Mouse (Mus musculus): ENCODE measurements around the gene Acsbg2. TPM values are rescaled to one million over a fixed set of nuclear protein-coding genes. Genes with fewer than 3 reads are reported as not detected.
A peak's percentile ranks its signal among the peaks of the same experiment; 100 is the strongest.

Gene Acsbg2
- polyA plus RNA-seq, 1 experiment from 2014 or later: not detected

DNA sequence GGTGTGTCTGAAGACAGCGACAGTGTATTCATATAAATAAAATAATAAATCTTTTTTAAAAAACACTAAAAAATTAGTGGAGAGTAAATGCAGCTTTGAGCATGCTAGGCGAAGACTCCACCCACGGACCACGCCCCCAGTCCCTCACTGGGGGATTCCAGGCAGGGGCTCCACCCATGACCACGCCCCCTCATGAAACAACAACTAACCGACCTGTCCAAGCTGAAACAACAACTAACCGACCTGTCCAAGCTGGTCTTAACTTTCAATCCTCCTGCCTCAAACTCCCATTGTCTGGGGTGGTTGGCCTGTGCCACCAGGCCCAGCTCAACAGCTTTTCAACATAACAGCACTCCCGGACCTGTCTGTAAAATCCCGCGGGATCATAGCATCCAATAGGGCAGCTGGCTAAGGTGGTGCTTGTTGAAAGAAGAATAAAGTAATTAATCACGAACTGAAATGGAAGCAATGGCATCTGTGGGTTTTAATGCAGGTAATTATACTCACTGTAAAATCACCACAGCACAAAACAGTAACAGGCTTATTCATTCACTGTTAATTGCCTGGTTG is 56.1 kb downstream of the Acsbg2 start:
- Histone ChIP-seq H3K4me2 (replicated peaks; ENCODE audit: low read depth, low read length) (peak overlapping the region; percentile 14; the same call in 1 of the 2 replicates), H3K4me3 (ENCODE audit: low read length) (0 out of 2 replicates have a peak overlapping the region, but pooled peaks have one; percentile 4), H3K9ac (replicated peaks; ENCODE audit: low read length) (no peak overlapping the region), H3K9me3 (ENCODE audit: low read length) (no peaks in the 10 kb centered on the region), H3K27me3 (ENCODE audit: insufficient read depth, low read length) (no peaks in the 10 kb centered on the region), H3K36me3 (ENCODE audit: insufficient read depth, low read length) (no peaks in the 10 kb centered on the region), H3K27ac (ENCODE audit: low read length) (no peak overlapping the region), H3K4me1 (ENCODE audit: insufficient read depth, low read length) (no peaks in the 10 kb centered on the region; the same call in 1 of the 2 replicates)
- WGBS: 31% methylated on average over 11 of the region's 11 CpGs
- no peak; the same call in 1 of the 2 replicates for ATAC-seq (ENCODE audit: low FRiP score, low TSS enrichment)

DNA sequence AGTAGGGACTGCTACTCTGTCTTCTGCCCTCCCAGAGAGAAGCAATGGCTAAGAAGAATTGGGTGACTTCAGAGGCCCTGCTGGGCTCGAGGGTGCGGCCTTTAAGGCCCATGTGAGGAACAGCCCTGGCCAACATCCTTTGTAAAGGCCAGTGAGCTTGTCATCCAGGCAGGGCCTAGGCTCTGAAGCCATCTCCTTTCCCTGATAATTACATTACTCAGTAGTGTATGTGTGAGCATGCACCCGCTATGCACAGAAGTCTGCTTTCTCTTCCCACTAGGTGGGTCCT is 59.2 kb downstream of the Acsbg2 start:
- H3K4me2 ChIP-seq (replicated peaks; ENCODE audit: low read depth, low read length): no peak overlapping the region
- H3K27ac ChIP-seq (ENCODE audit: low read length): no peak overlapping the region
- H3K36me3 ChIP-seq (ENCODE audit: insufficient read depth, low read length): no peaks in the 10 kb centered on the region
- 94% methylated on average over 3 of the region's 3 CpGs for WGBS
- H3K27me3 ChIP-seq (ENCODE audit: insufficient read depth, low read length): no peaks in the 10 kb centered on the region
- H3K4me1 ChIP-seq (ENCODE audit: insufficient read depth, low read length): peaks cover 7% of the 10 kb centered on the region; the same call in 1 of the 2 replicates
- no peak overlapping the region for H3K9ac ChIP-seq (replicated peaks; ENCODE audit: low read length)
- no peaks in the 10 kb centered on the region for H3K9me3 ChIP-seq (ENCODE audit: low read length)
- H3K4me3 ChIP-seq (ENCODE audit: low read length): no peak overlapping the region
- no peak for ATAC-seq (ENCODE audit: low FRiP score, low TSS enrichment)

DNA sequence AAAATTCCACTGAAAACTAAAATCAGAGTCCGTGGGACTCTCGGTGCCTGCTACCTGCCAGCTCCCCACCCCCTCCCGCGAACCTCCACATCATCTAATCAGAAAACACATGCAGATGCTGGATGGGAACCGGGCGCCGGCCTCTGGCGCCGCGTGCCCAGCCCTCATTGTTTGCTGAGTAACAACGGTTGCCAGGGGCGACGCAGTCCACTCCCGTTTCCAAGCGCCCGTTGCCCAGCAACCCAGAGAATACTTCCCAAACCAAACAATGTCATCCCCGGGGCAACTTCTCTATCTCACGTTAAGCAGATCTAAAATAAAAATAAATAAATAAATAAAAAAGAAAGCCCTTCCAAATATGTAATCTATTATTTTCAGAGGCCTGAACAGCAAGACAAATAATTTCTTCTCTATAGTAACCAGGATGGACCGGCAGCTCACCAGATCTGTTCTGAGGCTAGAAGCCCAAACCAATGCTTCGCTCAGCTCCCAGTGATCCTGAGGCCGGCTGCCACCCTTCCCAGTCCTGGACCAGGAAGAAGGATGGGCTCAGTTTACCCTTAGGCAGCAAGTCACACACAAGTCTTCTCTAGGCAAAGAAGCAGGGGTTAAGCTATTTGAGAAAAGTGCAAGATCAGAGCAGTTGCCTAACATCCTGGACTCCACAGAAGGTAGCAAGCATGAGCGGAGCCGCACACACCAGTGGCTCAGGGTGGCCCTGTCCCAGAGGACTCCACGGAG is 59.8 kb downstream of the Acsbg2 start:
- Histone ChIP-seq H3K27ac (ENCODE audit: low read length) (no peak overlapping the region), H3K9me3 (ENCODE audit: low read length) (no peaks in the 10 kb centered on the region), H3K4me3 (ENCODE audit: low read length) (no peak overlapping the region), H3K4me1 (ENCODE audit: insufficient read depth, low read length) (peaks cover 9% of the 10 kb centered on the region; the same call in 1 of the 2 replicates), H3K36me3 (ENCODE audit: insufficient read depth, low read length) (no peaks in the 10 kb centered on the region), H3K4me2 (replicated peaks; ENCODE audit: low read depth, low read length) (no peak overlapping the region), H3K9ac (replicated peaks; ENCODE audit: low read length) (no peak overlapping the region), H3K27me3 (ENCODE audit: insufficient read depth, low read length) (no peaks in the 10 kb centered on the region)
- no peak for ATAC-seq (ENCODE audit: low FRiP score, low TSS enrichment)
- WGBS: 17% methylated on average over 24 of the region's 24 CpGs

DNA sequence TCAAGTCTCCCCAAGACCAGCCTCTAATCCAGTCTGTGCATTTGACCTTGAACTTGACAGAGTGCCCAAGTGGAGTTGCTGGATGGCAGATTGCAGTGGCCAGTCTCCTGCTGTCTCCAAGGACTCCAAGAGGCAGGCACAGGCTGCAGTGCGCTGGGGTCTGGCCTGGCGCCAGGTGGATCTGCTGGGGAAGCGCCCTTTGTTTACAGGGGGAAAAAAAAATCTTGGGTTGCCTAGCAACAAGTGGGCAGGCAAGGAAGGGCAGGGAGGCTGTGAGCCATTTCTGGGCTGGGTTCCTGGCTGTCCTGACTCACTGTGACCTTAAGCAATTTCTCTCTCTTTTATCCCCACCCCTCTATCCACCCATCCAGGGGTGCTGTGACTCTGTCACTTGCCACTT is 64.0 kb downstream of the Acsbg2 start:
- WGBS: 3% methylated on average over 3 of the region's 3 CpGs
- Histone ChIP-seq H3K9me3 (ENCODE audit: low read length) (no peaks in the 10 kb centered on the region), H3K27ac (ENCODE audit: low read length) (no peak overlapping the region), H3K27me3 (ENCODE audit: insufficient read depth, low read length) (no peaks in the 10 kb centered on the region), H3K4me3 (ENCODE audit: low read length) (no peak overlapping the region), H3K36me3 (ENCODE audit: insufficient read depth, low read length) (no peaks in the 10 kb centered on the region), H3K4me1 (ENCODE audit: insufficient read depth, low read length) (peaks cover 9% of the 10 kb centered on the region; the same call in 1 of the 2 replicates), H3K9ac (replicated peaks; ENCODE audit: low read length) (peak overlapping the region; percentile 23; the same call in 1 of the 2 replicates), H3K4me2 (replicated peaks; ENCODE audit: low read depth, low read length) (no peak overlapping the region)
- ATAC-seq (ENCODE audit: low FRiP score, low TSS enrichment): peak; percentile 49; the same call in 1 of the 2 replicates

DNA sequence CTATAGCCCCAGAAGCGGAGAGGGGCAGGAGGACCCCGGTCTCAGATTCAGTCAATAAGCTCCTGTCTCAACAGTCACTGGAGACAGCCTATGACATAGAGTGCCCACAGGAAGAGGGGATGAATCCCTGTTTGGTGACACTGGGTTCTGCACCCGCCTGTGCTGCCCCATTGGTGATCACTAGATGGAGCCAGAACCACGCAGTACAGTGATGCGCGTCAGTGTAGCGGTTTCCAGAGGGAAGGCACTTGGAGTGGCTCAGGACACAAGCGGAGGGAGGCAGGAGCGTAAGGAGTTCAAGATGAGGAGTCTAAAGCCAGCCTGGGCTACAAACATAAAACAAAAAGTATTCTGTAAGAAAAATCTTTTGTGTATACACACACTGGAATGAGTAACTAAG is 65.7 kb downstream of the Acsbg2 start:
- Histone ChIP-seq H3K9me3 (ENCODE audit: low read length) (no peaks in the 10 kb centered on the region), H3K9ac (replicated peaks; ENCODE audit: low read length) (no peak overlapping the region), H3K4me1 (ENCODE audit: insufficient read depth, low read length) (peaks cover 9% of the 10 kb centered on the region; the same call in 1 of the 2 replicates), H3K27ac (ENCODE audit: low read length) (no peak overlapping the region), H3K27me3 (ENCODE audit: insufficient read depth, low read length) (no peaks in the 10 kb centered on the region), H3K4me2 (replicated peaks; ENCODE audit: low read depth, low read length) (no peak overlapping the region), H3K4me3 (ENCODE audit: low read length) (no peak overlapping the region), H3K36me3 (ENCODE audit: insufficient read depth, low read length) (no peaks in the 10 kb centered on the region)
- 5% methylated on average over 9 of the region's 9 CpGs for WGBS
- ATAC-seq (ENCODE audit: low FRiP score, low TSS enrichment): peak; percentile 83; the same call in 1 of the 2 replicates

DNA sequence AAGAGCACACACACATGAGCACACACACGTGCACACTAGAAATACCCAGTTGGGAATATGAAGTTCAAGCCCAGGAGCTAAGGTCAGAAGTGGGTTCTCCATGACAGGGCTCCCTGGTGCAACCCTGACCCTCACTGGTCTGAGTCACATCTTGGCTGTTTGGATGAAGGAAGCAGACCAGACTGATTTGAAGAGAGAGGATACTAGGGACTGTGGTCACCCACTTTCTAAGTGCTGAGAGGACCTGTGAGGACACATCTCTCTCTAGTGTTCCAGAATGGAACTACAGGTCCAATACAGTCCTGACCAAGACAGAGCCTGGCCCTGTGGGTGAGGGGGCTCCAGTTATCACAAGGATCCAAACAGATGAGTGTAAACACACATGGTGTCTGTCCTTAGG is 68.5 kb downstream of the Acsbg2 start:
- Histone ChIP-seq H3K36me3 (ENCODE audit: insufficient read depth, low read length) (no peaks in the 10 kb centered on the region), H3K4me1 (ENCODE audit: insufficient read depth, low read length) (peaks cover 9% of the 10 kb centered on the region; the same call in 1 of the 2 replicates), H3K9ac (replicated peaks; ENCODE audit: low read length) (no peak overlapping the region), H3K9me3 (ENCODE audit: low read length) (no peaks in the 10 kb centered on the region), H3K27me3 (ENCODE audit: insufficient read depth, low read length) (no peaks in the 10 kb centered on the region), H3K27ac (ENCODE audit: low read length) (no peak overlapping the region), H3K4me3 (ENCODE audit: low read length) (no peak overlapping the region), H3K4me2 (replicated peaks; ENCODE audit: low read depth, low read length) (no peak overlapping the region)
- 89% methylated on average over 1 of the region's 1 CpGs for WGBS
- ATAC-seq (ENCODE audit: low FRiP score, low TSS enrichment): no peak; the same call in 1 of the 2 replicates

DNA sequence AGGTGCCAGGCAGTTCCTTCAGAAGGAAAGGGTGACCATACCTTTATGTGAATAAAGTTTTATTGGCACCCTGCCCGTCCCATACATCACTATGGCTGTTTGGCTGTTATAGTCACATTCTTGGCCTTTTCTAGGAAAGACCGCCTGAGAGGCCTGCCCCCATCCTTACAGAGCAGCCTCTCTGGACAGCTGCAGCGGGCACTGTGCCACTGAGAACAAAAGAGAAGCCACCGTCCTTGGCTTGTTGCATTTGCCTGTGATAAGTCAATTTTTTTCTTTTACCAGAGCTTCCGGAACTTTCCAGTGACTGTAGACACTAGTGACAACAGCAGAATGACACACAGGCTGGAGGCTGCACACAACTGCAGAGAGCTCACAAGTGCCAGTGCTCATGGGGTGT is 69.3 kb downstream of the Acsbg2 start:
- Histone ChIP-seq H3K4me2 (replicated peaks; ENCODE audit: low read depth, low read length) (no peak overlapping the region), H3K9me3 (ENCODE audit: low read length) (no peaks in the 10 kb centered on the region), H3K27ac (ENCODE audit: low read length) (no peak overlapping the region), H3K36me3 (ENCODE audit: insufficient read depth, low read length) (no peaks in the 10 kb centered on the region), H3K9ac (replicated peaks; ENCODE audit: low read length) (no peak overlapping the region), H3K4me1 (ENCODE audit: insufficient read depth, low read length) (0 out of 2 replicates have a peak, but pooled peaks cover 2% of the 10 kb centered on the region), H3K27me3 (ENCODE audit: insufficient read depth, low read length) (no peaks in the 10 kb centered on the region), H3K4me3 (ENCODE audit: low read length) (no peak overlapping the region)
- 73% methylated on average over 5 of the region's 5 CpGs for WGBS
- no peak for ATAC-seq (ENCODE audit: low FRiP score, low TSS enrichment)

DNA sequence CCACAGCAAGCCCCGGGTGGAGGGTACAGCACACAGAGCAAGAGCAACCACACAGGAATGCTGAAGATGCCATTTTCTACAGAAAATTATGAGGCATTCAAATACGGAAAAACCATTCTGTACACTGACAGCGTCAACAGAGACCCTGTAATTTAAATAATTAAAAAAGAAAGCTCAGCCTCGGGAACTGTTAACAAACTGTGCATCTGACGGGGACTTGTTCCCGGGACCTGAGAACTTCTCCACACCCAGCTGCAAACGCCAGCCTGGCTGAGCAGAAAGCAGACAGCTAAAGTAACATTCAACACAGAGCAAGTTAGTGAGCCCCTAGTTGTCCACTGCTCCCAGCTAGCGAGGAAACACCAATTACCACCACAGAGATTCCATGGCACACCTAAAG is 72.2 kb downstream of the Acsbg2 start:
- no peaks in the 10 kb centered on the region for H3K27me3 ChIP-seq (ENCODE audit: insufficient read depth, low read length)
- H3K4me3 ChIP-seq (ENCODE audit: low read length): no peak overlapping the region
- H3K27ac ChIP-seq (ENCODE audit: low read length): no peak overlapping the region
- no peak for ATAC-seq (ENCODE audit: low FRiP score, low TSS enrichment)
- WGBS: 72% methylated on average over 8 of the region's 8 CpGs
- H3K9me3 ChIP-seq (ENCODE audit: low read length): no peaks in the 10 kb centered on the region
- H3K4me2 ChIP-seq (replicated peaks; ENCODE audit: low read depth, low read length): no peak overlapping the region
- H3K4me1 ChIP-seq (ENCODE audit: insufficient read depth, low read length): no peaks in the 10 kb centered on the region
- no peaks in the 10 kb centered on the region for H3K36me3 ChIP-seq (ENCODE audit: insufficient read depth, low read length)
- H3K9ac ChIP-seq (replicated peaks; ENCODE audit: low read length): no peak overlapping the region

DNA sequence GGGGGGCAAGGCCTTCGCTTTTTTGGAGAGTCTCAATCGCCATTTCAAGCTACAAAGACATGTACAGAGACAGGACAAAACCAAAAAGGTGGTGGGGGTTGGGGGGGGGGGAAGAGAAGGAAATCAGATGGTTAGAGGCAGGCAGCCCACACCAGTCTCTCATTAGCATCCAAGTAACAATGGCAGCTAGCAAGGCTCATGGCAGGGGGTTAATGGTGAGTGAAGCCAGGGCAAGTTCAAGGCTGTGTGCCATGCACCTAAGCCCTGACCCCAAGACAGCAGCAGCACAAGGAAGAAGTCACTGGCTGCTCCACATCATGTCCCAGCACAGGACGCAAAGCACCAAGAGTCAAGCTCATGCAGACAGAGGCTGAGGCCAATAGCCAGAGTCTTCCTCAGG is 75.0 kb downstream of the Acsbg2 start:
- H3K9ac ChIP-seq (replicated peaks; ENCODE audit: low read length): no peak overlapping the region
- no peak overlapping the region for H3K27ac ChIP-seq (ENCODE audit: low read length)
- WGBS: 88% methylated on average over 3 of the region's 3 CpGs
- no peaks in the 10 kb centered on the region for H3K4me1 ChIP-seq (ENCODE audit: insufficient read depth, low read length)
- no peak for ATAC-seq (ENCODE audit: low FRiP score, low TSS enrichment)
- no peaks in the 10 kb centered on the region for H3K36me3 ChIP-seq (ENCODE audit: insufficient read depth, low read length)
- H3K4me3 ChIP-seq (ENCODE audit: low read length): no peak overlapping the region
- no peaks in the 10 kb centered on the region for H3K9me3 ChIP-seq (ENCODE audit: low read length)
- H3K27me3 ChIP-seq (ENCODE audit: insufficient read depth, low read length): no peaks in the 10 kb centered on the region
- H3K4me2 ChIP-seq (replicated peaks; ENCODE audit: low read depth, low read length): no peak overlapping the region

DNA sequence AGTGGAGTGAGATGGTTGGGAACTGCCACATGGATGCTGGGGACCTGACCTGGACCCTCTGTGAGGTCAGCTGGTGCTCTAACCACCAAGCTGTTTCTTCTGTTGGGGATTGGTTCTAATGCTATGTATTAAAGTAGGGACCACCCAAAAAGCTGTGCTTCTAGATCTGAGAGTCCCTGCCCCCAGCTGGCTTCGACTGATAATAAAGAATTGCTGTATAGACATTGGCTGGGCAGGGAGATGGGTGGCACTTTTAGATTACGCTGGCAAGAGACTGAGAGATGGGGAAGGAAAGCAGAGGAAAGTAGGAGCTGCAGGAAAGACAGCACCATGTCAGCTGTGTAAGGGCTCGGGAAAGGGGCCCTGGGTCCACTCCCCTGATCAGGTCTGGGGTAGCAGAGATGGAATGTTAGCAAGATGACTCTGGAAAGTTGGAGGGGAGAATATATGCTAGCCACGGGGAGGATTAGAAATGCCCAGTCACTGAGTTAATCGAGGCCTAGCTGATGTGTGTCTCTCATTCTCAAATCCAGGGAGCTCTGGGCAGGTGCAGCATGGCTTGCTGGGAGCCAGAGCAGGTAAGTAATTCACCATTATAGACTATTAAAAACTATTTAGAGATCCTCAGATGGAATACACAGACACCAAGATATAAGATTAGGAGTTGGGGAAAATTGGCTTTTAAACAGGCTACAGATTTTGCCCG is 80.5 kb downstream of the Acsbg2 start:
- Histone ChIP-seq H3K27ac (ENCODE audit: low read length) (no peak overlapping the region), H3K4me1 (ENCODE audit: insufficient read depth, low read length) (no peaks in the 10 kb centered on the region), H3K9me3 (ENCODE audit: low read length) (no peaks in the 10 kb centered on the region), H3K4me2 (replicated peaks; ENCODE audit: low read depth, low read length) (no peak overlapping the region), H3K36me3 (ENCODE audit: insufficient read depth, low read length) (no peaks in the 10 kb centered on the region), H3K9ac (replicated peaks; ENCODE audit: low read length) (no peak overlapping the region), H3K27me3 (ENCODE audit: insufficient read depth, low read length) (no peaks in the 10 kb centered on the region), H3K4me3 (ENCODE audit: low read length) (no peak overlapping the region)
- ATAC-seq (ENCODE audit: low FRiP score, low TSS enrichment): no peak
- 76% methylated on average over 6 of the region's 6 CpGs for WGBS

Measured in kidney, embryonic 16.5 days (tissue).